Mouse (Mus musculus) heart, postnatal 0 days (tissue): Measurements from ENCODE around the gene Asic3.

ENCODE experiments used
- CTCF ChIP-seq: IDR thresholded peaks from 2 replicates; pipeline ENCODE4 v1.5.1; 2016; ENCODE audit warnings: antibody characterized with exemption, control low read depth, low read depth
- EP300 ChIP-seq: IDR thresholded peaks from 2 replicates; pipeline ENCODE4 v1.6.1; 2016; ENCODE audit warnings: antibody characterized with exemption, low read depth

GRCm38 (mm10) chr5:24408651-24409050 is 4.5 kb upstream of the Asic3 start:
- TF ChIP-seq CTCF (no peak), EP300 (no peak)
